ENCODE assay signal across 8 mouse cellular contexts in the genomic region with DNA sequence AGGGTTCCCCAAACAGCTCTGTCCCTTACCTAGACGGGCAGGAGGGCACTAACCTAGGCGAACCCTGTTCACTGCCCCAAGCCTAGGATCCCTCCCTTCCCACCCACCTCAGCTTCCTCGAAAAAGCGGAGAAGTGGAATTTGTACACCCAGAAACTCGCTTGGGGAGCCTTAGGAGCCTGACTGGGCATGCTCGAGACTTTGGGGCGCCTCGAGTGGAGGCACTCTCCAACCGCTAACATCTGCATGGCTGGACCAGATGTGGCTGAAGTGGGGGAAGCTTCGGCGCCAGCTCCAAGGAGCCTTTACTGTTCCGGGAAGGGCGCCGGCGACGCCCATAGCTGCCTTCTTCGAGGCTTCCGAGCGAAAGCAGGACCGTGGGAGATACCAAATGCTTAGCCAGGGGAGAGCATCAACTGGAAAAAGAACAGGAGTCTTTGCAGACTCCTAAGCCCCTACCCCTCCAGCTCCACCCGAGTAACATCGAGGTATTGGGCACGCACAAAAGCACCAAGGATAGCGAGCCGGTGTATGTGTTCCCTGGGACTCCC. TPM values are rescaled to one million over a fixed set of nuclear protein-coding genes. Genes with fewer than 3 reads are reported as not detected.
DNase-seq lines count a peak whose midpoint lies in the region; ATAC-seq and TF ChIP-seq lines count a peak whose summit lies in the region.

No protein-coding gene starts in this region.

- no peaks in the 10 kb centered on the region for H3K36me3 ChIP-seq in ES-E14 (ENCODE audit: control insufficient read depth, insufficient read depth, low read length, poor library complexity, severe bottlenecking)
- H3K36me3 ChIP-seq in forebrain, embryonic 13.5 days (ENCODE audit: poor library complexity, severe bottlenecking): no peaks in the 10 kb centered on the region

- in situ Hi-C loops in ES-E14 (cut with MboI; ENCODE audit: low sequenced_read_pairs in 2 of 2, unreplicated experiment in 2 of 2): no loop called here

- H3K9ac ChIP-seq in ES-E14 (ENCODE audit: insufficient read depth, low read depth, low read length, poor library complexity, severe bottlenecking): peak overlapping the region; percentile 36; the same call in 1 of the 2 replicates
- H3K9ac ChIP-seq in forebrain, embryonic 13.5 days: peak overlapping the region; percentile 52

- no peak overlapping the region for H3K27ac ChIP-seq in ES-E14 (ENCODE audit: insufficient read depth, low read depth, low read length, poor library complexity, severe bottlenecking)
- peak overlapping the region; percentile 44; the same call in 1 of the 2 replicates for H3K27ac ChIP-seq in forebrain, embryonic 13.5 days

- peak; percentile 63 for ATAC-seq in cerebellum, adult (ENCODE audit: insufficient number of reproducible peaks, low FRiP score, low TSS enrichment)
- ATAC-seq in forebrain, embryonic 13.5 days: peak; percentile 61

- DNase-seq in ES-E14 (ENCODE audit: low read depth, low spot score) (no peak), MN1 (ENCODE audit: low spot score) (no peak)
- peak; percentile 25 to 31 for DNase-seq in layer of hippocampus, postnatal 10 days (ENCODE audit: low spot score in 2 of 2)
- DNase-seq in neural tube, embryonic 10.5 days (ENCODE audit: extremely low spot score, low spot score): peak; percentile 30
- no peak for DNase-seq in urinary bladder, postnatal 4 days (ENCODE audit: low spot score in 2 of 2)
- DNase-seq in T-cell, adult 2 months (ENCODE audit: low spot score): no peak

- no peaks in the 10 kb centered on the region for H3K4me1 ChIP-seq in ES-E14 (ENCODE audit: control insufficient read depth in 2 of 2, insufficient read depth in 2 of 2, low read length in 2 of 2, poor library complexity in 1 of 2)
- H3K4me1 ChIP-seq in forebrain, embryonic 13.5 days: no peaks in the 10 kb centered on the region

- WGBS in forebrain, embryonic 13.5 days: 13% methylated on average over 25 of the region's 25 CpGs

- H3K27me3 ChIP-seq in forebrain, embryonic 13.5 days: peaks cover 3% of the 10 kb centered on the region; the same call in 1 of the 2 replicates

- peak overlapping the region; percentile 38 to 42 for H3K4me3 ChIP-seq in ES-E14 (ENCODE audit: insufficient read depth in 1 of 2, low read depth in 1 of 2, low read length in 2 of 2, poor library complexity in 1 of 2, severe bottlenecking in 1 of 2)
- peak overlapping the region; percentile 44 for H3K4me3 ChIP-seq in forebrain, embryonic 13.5 days

- H3K4me2 ChIP-seq in forebrain, embryonic 13.5 days: peak overlapping the region; percentile 66

- no peaks in the 10 kb centered on the region for H3K9me3 ChIP-seq in ES-E14 (ENCODE audit: control insufficient read depth, insufficient read depth, low read depth, low read length)
- H3K9me3 ChIP-seq in forebrain, embryonic 13.5 days (replicated peaks): no peaks in the 10 kb centered on the region

TF ChIP-seq in ES-E14, 5 proteins besides CTCF, POLR2A, EP300 and RAD21:
- TF ChIP-seq ZC3H11A (IDR thresholded peaks at IDR 0.05; ENCODE audit: borderline replicate concordance, low read depth, low read length): no peak
- no peak for TF ChIP-seq CHD2 (IDR thresholded peaks at IDR 0.05; ENCODE audit: low read depth, low read length)
- no peak for TF ChIP-seq HCFC1 (IDR thresholded peaks at IDR 0.05; ENCODE audit: borderline replicate concordance, insufficient read depth, low read length)
- no peak for TF ChIP-seq MAFK (IDR thresholded peaks at IDR 0.05; ENCODE audit: insufficient read depth, low read depth, low read length)
- TF ChIP-seq ZNF384 (IDR thresholded peaks at IDR 0.05; ENCODE audit: low read depth, low read length): no peak
TF ChIP-seq in ES-E14: peak in this region for 0.

RNA-seq across cellular contexts. Expression of a gene that starts 1.1 kb away (rescaled TPM):
- total RNA-seq in ES-E14 (2012; rRNA removed): 1.6 TPM in 2 replicates
- 8.2 and 8.9 TPM in 2 replicates for polyA plus RNA-seq in forebrain, embryonic 13.5 days (2015; fragmentation: Nextera tagmentation; extraction: Ambion mirVana)
- 10 to 100 TPM; 52.8 to 55.9 TPM for total RNA-seq in layer of hippocampus, postnatal 10 days (2021)

Comparison
In these comparisons a context has a peak if more than half of its experiments do, and no peak if none do; other contexts are left out.
1. DNase-seq: peak in layer of hippocampus, postnatal 10 days (2 of 2) and neural tube, embryonic 10.5 days (single experiment); none in ES-E14 (single experiment), urinary bladder, postnatal 4 days (0 of 2), MN1 (single experiment) and T-cell, adult 2 months (single experiment).
2. RNA of a gene that starts 1.1 kb away (total RNA-seq): 52.8 to 55.9 TPM in layer of hippocampus, postnatal 10 days; 1.6 TPM in ES-E14; every median in the first group is over 10 times any median in the second.